Mouse (Mus musculus): ENCODE data around the gene Hoxb1.

The Hoxb1 gene

GRCm38 (mm10) chr11:96349491-96350340 is 15.8 kb upstream of the Hoxb1 start:
- no peak for DNase-seq (ENCODE audit: low read depth in 2 of 2, low spot score in 2 of 2)

- no peak for DNase-seq (ENCODE audit: low read depth in 2 of 2, low spot score in 2 of 2)
These were observed 15.3 kb upstream of the Hoxb1 start, which contains the start of gene Hoxb2 for GRCm38 (mm10) chr11:96350341-96350624. Gene Hoxb2, plus strand, starts transcription at chr11:96350525.

- DNase-seq (ENCODE audit: low read depth in 2 of 2, low spot score in 2 of 2) = no peak
These were observed 14.8 kb upstream of the Hoxb1 start for GRCm38 (mm10) chr11:96350791-96351190.

- no peak for DNase-seq (ENCODE audit: low read depth in 2 of 2, low spot score in 2 of 2)
These were observed 14.2 kb upstream of the Hoxb1 start for GRCm38 (mm10) chr11:96351312-96351711.

GRCm38 (mm10) chr11:96351831-96352230 is 13.7 kb upstream of the Hoxb1 start:
- DNase-seq (ENCODE audit: low read depth in 2 of 2, low spot score in 2 of 2) = no peak

GRCm38 (mm10) chr11:96352691-96353521 is 12.6 kb upstream of the Hoxb1 start:
- peak in 1 of 2 experiments; percentile 2 for DNase-seq (ENCODE audit: low read depth in 2 of 2, low spot score in 2 of 2)

- DNase-seq (ENCODE audit: low read depth in 2 of 2, low spot score in 2 of 2) = no peak
These were observed 12.1 kb upstream of the Hoxb1 start for GRCm38 (mm10) chr11:96353522-96353841.

- DNase-seq (ENCODE audit: low read depth in 2 of 2, low spot score in 2 of 2) = no peak
These were observed 11.6 kb upstream of the Hoxb1 start for GRCm38 (mm10) chr11:96353939-96354338.

- no peak for DNase-seq (ENCODE audit: low read depth in 2 of 2, low spot score in 2 of 2)
These were observed 11.2 kb upstream of the Hoxb1 start for GRCm38 (mm10) chr11:96354376-96354775.

- DNase-seq (ENCODE audit: low read depth in 2 of 2, low spot score in 2 of 2) = no peak
These were observed 10.7 kb upstream of the Hoxb1 start for GRCm38 (mm10) chr11:96354801-96355311.

GRCm38 (mm10) chr11:96363807-96364206 is 1.7 kb upstream of the Hoxb1 start:
- no peak for DNase-seq (ENCODE audit: low read depth in 2 of 2, low spot score in 2 of 2)

GRCm38 (mm10) chr11:96366092-96367041 is 815 bp downstream of the Hoxb1 start:
- no peak for DNase-seq (ENCODE audit: low read depth in 2 of 2, low spot score in 2 of 2)

GRCm38 (mm10) chr11:96367141-96367540 is 1.6 kb downstream of the Hoxb1 start:
- no peak for DNase-seq (ENCODE audit: low read depth in 2 of 2, low spot score in 2 of 2)

- DNase-seq (ENCODE audit: low read depth in 2 of 2, low spot score in 2 of 2) = no peak
These were observed 3.1 kb downstream of the Hoxb1 start for GRCm38 (mm10) chr11:96368686-96369085.

- no peak for DNase-seq (ENCODE audit: low read depth in 2 of 2, low spot score in 2 of 2)
These were observed 3.6 kb downstream of the Hoxb1 start for GRCm38 (mm10) chr11:96369140-96369539.

- DNase-seq (ENCODE audit: low read depth in 2 of 2, low spot score in 2 of 2) = no peak
These were observed 6.2 kb downstream of the Hoxb1 start for GRCm38 (mm10) chr11:96371726-96372125.

GRCm38 (mm10) chr11:96372519-96372918 is 7.0 kb downstream of the Hoxb1 start:
- DNase-seq (ENCODE audit: low read depth in 2 of 2, low spot score in 2 of 2) = no peak

GRCm38 (mm10) chr11:96374810-96375209 is 9.3 kb downstream of the Hoxb1 start:
- DNase-seq (ENCODE audit: low read depth in 2 of 2, low spot score in 2 of 2) = no peak

GRCm38 (mm10) chr11:96383381-96383780 is 17.8 kb downstream of the Hoxb1 start:
- no peak for DNase-seq (ENCODE audit: low read depth in 2 of 2, low spot score in 2 of 2)

GRCm38 (mm10) chr11:96387635-96388034 is 22.1 kb downstream of the Hoxb1 start:
- DNase-seq (ENCODE audit: low read depth in 2 of 2, low spot score in 2 of 2) = no peak
